Mouse (Mus musculus): ENCODE results near the gene Nfe2l1.

Nfe2l1 gene

DNA sequence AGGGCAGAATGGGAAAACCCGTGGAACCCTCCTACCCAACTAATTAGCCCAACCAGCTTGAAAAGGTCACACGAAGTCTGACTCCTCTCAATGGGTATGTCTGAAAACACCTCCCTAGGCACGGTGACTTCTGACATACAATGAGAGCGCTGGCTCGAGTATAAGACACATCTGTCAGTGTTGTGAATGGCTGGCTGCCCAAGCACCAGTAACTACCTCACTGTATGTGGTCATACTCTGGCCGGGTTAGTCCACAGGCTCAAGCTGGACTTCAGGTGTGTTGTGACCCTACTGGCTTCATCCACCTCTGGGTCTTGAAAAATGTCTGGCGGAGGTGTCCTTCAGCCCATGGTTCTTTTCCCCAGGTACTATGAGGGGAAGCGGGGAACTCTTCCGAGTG is 18.9 kb upstream of the Nfe2l1 start:
- in situ Hi-C loops (cut with MboI) = no loop called here

GRCm38 (mm10) chr11:96847240-96847639 is 17.5 kb upstream of the Nfe2l1 start:
- in situ Hi-C loops (cut with MboI) = no loop called here

- in situ Hi-C loops (cut with MboI) = no loop called here
These were observed 13.9 kb upstream of the Nfe2l1 start for GRCm38 (mm10) chr11:96843627-96844026.

GRCm38 (mm10) chr11:96840290-96840689 is 10.5 kb upstream of the Nfe2l1 start:
- in situ Hi-C loops (cut with MboI) = no loop called here

DNA sequence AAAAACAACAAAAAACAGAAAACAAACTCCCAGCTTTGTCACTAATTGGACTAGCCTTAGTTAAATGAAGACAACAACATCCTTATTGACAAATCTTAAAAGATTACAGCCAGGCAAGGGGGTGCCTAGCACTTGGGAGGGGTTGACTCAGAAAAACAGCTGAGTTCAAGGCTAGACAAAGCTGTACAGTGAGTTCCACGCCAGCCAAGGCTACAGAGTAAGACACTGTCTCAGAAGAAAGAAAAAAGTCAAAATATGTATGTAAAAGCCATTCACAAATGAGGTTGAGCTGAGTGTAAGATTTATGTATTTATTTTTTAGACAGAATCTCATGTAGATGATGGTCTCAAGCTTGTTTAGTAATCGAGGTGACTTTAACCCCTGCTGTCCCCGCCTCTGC is 10.1 kb upstream of the Nfe2l1 start:
- in situ Hi-C loops (cut with MboI) = no loop called here

DNA sequence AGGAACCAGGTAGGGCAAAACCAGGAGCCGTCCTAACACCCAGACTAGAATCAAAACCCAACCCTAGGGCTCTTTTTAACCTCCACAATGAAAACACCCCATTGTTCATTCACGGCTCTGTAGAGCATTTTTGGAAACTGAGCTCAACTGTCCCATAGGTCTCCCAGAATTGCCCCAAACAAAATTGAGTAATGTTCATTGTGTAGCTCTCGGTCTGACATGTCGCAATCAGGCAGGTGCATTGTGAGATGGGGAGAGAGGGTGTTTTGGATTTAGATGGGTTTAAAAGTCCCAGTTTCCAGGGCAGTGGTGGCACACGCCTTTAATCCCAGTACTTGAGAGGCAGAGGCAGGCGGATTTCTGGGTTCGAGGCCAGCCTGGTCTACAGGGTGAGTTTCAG is 9.7 kb upstream of the Nfe2l1 start:
- in situ Hi-C loops (cut with MboI) = no loop called here

DNA sequence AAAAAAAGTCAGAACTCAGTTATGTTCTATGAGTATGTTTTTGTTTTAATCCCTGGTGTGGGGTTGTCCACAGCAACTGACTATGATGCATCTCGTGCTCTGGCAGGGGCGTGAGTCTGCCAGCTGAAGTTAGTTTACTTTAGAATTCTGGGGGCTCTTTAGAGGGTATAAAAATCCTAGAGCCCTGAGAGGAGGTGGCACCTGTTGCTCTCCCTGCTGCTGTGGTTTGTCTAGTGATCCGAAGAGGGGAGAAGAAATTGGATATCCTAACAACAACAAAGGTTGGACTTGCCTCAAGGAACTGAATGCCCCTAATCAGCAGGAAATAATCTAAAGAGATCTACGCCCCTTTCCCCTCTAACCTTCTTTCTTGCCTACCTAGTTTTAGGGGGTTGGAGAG is 8.6 kb upstream of the Nfe2l1 start:
- in situ Hi-C loops (cut with MboI) = no loop called here

DNA sequence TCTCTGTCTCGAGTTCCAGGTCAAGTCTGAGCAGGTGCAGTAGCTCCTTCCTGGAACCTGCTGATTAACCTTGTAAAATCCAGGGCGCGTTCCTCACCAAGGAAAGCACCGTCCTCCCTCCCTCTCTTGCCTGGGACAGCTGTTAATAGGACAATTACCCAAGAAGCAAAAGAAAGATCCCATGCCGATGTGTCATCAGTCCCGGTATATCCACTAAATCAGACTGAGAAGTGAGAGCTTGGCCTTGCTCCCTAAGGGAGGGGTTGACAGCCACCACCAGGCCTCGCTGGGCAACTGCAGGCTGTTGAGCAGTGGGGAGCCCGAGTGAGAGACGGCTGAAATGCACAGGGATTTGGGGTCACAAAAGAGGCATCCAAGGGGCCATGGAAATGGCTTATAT is 7.5 kb upstream of the Nfe2l1 start:
- in situ Hi-C loops (cut with MboI) = no loop called here

GRCm38 (mm10) chr11:96834127-96834526 is 4.4 kb upstream of the Nfe2l1 start:
- in situ Hi-C loops (cut with MboI) = no loop called here

DNA sequence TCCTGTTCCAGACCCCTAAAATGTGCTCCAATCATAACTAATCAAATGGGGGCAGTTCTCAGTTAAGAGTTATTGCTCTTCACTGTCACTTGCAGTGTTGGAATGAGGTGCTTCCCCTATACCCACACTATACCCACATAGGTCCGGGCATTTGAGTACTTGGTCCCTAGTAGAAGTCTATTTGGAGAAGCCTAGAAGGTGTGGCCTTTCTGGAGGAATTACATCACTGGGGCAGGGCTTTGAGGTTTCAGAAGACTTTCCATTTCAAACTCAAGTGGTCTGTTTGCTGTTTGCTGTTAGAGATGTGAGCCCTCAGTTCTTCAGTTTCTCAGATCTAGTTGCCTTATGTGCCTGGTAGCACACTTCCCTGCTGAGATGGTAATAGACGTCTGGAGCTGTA is 3.2 kb upstream of the Nfe2l1 start:
- in situ Hi-C loops (cut with MboI) = no loop called here

- in situ Hi-C loops (cut with MboI) = no loop called here
These were observed 2.8 kb upstream of the Nfe2l1 start for GRCm38 (mm10) chr11:96832541-96832940.

DNA sequence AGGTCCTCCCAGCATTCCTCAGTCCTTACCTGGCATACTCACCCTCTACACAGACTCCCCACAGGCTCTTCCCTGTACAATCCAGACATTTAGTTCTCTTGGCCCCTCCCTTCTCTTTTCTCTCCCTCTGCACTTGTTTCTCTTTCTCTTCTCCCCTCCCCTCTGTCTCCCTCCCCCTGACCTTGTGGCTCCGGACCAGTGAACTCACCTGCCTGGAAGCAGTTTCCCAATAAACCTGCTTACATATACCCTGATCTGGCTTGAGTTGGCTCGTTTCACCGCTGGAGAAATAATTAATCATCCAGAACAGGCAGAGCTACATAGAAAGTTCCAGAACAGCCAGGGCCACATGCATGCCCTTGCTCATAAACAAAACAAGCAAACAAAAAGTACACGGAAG is 1.7 kb upstream of the Nfe2l1 start:
- in situ Hi-C loops (cut with MboI) = no loop called here

DNA sequence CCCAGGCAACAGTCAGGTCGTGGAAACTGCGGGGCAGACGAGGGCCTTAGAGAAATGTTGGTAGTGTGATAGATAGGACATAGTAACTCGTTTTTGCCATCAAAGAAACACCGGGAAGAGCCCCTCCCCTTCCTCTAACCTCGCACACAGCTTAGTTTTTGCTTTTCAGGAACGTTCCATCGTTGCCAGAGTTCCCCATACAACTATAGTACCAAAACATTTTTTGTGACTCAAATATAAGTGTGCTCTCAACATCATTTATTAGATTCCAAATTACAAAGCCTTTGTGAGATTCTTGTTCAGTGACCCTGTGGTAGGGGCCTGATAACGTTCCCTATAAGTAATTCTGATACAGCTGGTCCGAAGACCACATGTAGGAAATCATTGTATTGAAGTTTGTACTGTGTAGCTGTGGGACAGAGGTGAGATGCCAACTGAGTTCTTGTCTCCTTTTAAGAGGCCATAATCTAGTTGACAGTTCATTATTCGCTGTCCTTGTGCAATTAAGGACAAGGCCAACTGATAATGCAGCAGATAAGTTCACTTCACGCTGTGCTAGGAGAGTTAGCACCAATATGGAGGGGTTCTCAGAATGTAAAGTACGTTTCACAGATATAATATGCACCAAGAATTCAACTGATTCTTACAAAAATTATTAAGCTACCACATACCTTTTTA is 910 bp upstream of the Nfe2l1 start:
- in situ Hi-C loops (cut with MboI) = no loop called here

DNA sequence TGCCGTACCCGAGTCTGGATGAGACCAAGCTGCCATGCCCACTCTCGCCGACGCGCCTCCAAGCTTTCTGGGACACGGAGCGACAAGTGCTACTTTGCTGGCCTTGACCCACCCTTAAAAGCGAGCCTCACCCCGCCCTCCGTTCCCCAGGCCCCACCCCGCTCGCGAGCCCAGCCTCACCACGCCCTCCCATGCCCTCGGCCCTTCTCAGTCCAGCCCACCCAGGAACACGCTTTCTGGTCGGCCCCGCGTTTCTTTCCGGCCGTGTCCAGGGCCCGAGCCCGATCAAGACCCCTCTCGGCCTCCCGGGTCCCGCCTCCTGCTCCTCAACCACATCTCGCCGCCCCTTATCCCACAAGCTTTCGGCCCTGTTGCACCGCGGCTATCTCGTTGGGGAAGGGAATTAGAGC is 360 bp downstream of the Nfe2l1 start:
- in situ Hi-C loops (cut with MboI) = no loop called here

GRCm38 (mm10) chr11:96828881-96829280 is 887 bp downstream of the Nfe2l1 start:
- in situ Hi-C loops (cut with MboI) = no loop called here

- in situ Hi-C loops (cut with MboI) = no loop called here
These were observed 1.9 kb downstream of the Nfe2l1 start for GRCm38 (mm10) chr11:96827917-96828316.

GRCm38 (mm10) chr11:96827062-96827581 is 2.6 kb downstream of the Nfe2l1 start:
- in situ Hi-C loops (cut with MboI) = no loop called here

- in situ Hi-C loops (cut with MboI) = no loop called here
These were observed 3.3 kb downstream of the Nfe2l1 start for GRCm38 (mm10) chr11:96826481-96826880.

GRCm38 (mm10) chr11:96824783-96825495 is 4.8 kb downstream of the Nfe2l1 start:
- in situ Hi-C loops (cut with MboI) = no loop called here

- in situ Hi-C loops (cut with MboI) = no loop called here
These were observed 5.6 kb downstream of the Nfe2l1 start for GRCm38 (mm10) chr11:96823880-96824782.

DNA sequence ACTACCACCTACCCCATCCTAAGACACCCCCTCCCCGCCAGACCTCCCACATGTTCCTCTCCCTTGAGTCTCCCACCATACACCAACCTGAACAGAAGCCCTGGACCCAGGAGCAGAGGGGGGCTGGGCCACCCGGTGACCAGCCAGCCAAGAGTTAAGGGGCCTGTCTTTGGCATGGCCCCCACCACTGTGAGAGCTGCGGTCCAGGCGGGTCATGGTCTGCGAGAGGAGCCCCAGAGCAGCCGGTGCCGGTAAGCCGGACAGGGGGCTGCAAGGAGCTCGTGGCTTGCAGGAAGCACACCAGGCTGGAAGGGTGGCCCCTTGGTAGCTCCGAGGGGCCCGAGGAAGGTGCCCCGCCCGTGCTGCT is 6.3 kb downstream of the Nfe2l1 start:
- in situ Hi-C loops (cut with MboI) = no loop called here

DNA sequence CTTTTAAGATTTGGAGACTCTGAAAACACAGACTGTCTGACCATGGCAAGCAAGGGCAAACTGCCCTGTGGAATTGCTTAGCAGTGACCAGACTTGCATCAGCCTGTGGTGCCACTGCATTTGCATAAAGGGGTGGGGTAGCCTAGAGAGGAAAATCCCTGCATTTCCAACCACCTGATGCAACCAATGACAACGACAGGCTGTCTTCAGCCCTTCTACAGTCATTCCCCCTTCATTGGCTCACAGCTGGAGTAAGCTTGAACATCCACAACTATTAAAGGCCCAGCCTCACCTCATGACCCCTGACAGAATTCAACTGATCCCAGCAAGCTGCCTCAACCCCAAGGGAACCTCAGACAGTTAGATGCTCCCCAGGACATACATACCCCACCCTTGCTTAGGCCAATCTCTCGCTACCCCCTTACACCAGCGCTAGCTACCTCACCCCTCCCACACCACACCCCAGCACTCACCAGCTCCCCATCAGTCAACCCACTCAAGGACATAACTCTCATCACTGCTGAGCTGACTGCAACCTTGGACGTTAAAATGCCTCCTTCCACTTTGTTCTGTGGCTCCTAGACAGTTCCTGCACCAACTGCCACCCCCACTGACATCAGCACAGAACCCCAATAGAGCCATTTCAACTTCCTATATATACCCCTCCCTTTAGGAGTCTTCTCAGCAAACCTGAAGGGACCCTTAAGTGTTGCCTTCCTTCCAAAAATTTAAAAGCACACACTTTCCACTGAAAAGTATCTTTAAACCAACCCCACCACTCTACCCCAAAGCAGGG is 6.9 kb downstream of the Nfe2l1 start:
- in situ Hi-C loops (cut with MboI) = no loop called here

Data from mature B cell (primary cell).